Mouse (Mus musculus) liver, postnatal 0 days (tissue): ENCODE results near the gene Myct1. TPM values are rescaled to one million over a fixed set of nuclear protein-coding genes. Genes with fewer than 3 reads are reported as not detected.

Experiments used
- ATAC-seq: fragments of 200-750 bp; cut with Nextera tagmentation; 2 replicates; pipeline ENCODE4 v1.8.0; 2017; ENCODE audit warnings: mild to moderate bottlenecking, moderate library complexity
- DNase-seq: peaks from one replicate; pipeline ENCODE4 v3.0.0-alpha.2; 2016
- H3K27ac ChIP-seq: fragments of 300-500 bp; sonication (generic); 2 replicates; pipeline ENCODE4 v1.5.1; 2014; ENCODE audit warnings: antibody characterized with exemption, moderate library complexity, mild to moderate bottlenecking, low read depth
- H3K27me3 ChIP-seq: fragments of 300-500 bp; sonication (generic); 2 replicates; pipeline ENCODE4 v1.6.1; 2014; ENCODE audit warnings: low read length, control low read depth, mixed read lengths; ENCODE audit not compliant: insufficient read depth
- H3K36me3 ChIP-seq: fragments of 300-500 bp; sonication (generic); replicated peaks from 2 replicates; pipeline ENCODE4 v1.6.1; 2014; ENCODE audit warnings: mild to moderate bottlenecking, control low read depth, low read length, moderate library complexity, mixed read lengths; ENCODE audit not compliant: insufficient read depth
- H3K4me1 ChIP-seq: fragments of 300-500 bp; sonication (generic); 2 replicates; pipeline ENCODE4 v1.6.1; 2014; ENCODE audit warnings: antibody characterized with exemption, mild to moderate bottlenecking, control low read depth; ENCODE audit not compliant: insufficient read depth
- H3K4me2 ChIP-seq: fragments of 300-500 bp; sonication (generic); 2 replicates; pipeline ENCODE4 v1.6.1; 2014; ENCODE audit warnings: low read depth, mild to moderate bottlenecking, low read length, moderate library complexity, mixed read lengths
- H3K4me3 ChIP-seq: fragments of 300-500 bp; sonication (generic); 2 replicates; pipeline ENCODE4 v1.5.1; 2014; ENCODE audit warnings: low read depth, low read length
- H3K9ac ChIP-seq: fragments of 300-500 bp; sonication (generic); replicated peaks from 2 replicates; pipeline ENCODE4 v1.6.1; 2014; ENCODE audit warnings: mild to moderate bottlenecking, moderate library complexity
- H3K9me3 ChIP-seq: fragments of 300-500 bp; sonication (generic); 2 replicates; pipeline ENCODE4 v1.6.1; 2016; ENCODE audit warnings: mild to moderate bottlenecking, control low read depth, low read length, mixed read lengths
- CTCF ChIP-seq: sonication (generic); IDR thresholded peaks from 2 replicates; pipeline ENCODE4 v1.5.1; 2016; ENCODE audit warnings: antibody characterized with exemption, low read depth
- EP300 ChIP-seq: IDR thresholded peaks from 2 replicates; pipeline ENCODE4 v1.6.1; 2016; ENCODE audit warnings: antibody characterized with exemption, low read depth, mild to moderate bottlenecking
- WGBS: fragments of 180-500 bp; shearing (Covaris S2); extraction: QIAGEN DNeasy Blood & Tissue Kit; methylation state at CpG from one replicate; pipeline ENCODE4 v1.1.7; 2014; ENCODE audit not compliant: insufficient replicate concordance; 5-methylcytosine and 5-hydroxymethylcytosine counted together
- polyA plus RNA-seq: library from polyadenylated mRNA; unstranded; fragments of >200 nt; fragmentation: Nextera tagmentation; extraction: Ambion mirVana; gene quantifications from 2 replicates; pipeline ENCODE4 v1.2.1, GENCODE M21; 2015

Myct1 gene
- polyA plus RNA-seq, 1 experiment from 2014 or later, result 3.3 TPM

- Histone ChIP-seq H3K36me3 (no peaks in the 10 kb centered on the region), H3K27ac (peak within 1 kb of the TSS; percentile 58), H3K4me1 (peaks cover 3% of the 10 kb centered on the region), H3K4me2 (peak within 1 kb of the TSS; percentile 66), H3K27me3 (peaks cover 7% of the 10 kb centered on the region), H3K9me3 (no peaks in the 10 kb centered on the region), H3K4me3 (peak within 1 kb of the TSS; percentile 44), H3K9ac (peak within 1 kb of the TSS; percentile 18)
- no peak for TF ChIP-seq EP300
- TF ChIP-seq CTCF, result no peak
- DNase-seq (no peak), ATAC-seq (no peak)
- 77% methylated on average over 5 of the region's 5 CpGs for WGBS
Observed at GRCm38 (mm10) chr10:5551382-5551781, 42.2 kb upstream of the Myct1 start, which contains the start of gene Syne1. Syne1 (minus strand) TSS chr10:5551482.

- ATAC-seq (no peak), DNase-seq (no peak)
- H3K4me2 ChIP-seq, result no peak overlapping the region
- peaks cover 3% of the 10 kb centered on the region; the same call in 1 of the 2 replicates for H3K27me3 ChIP-seq
- no peak overlapping the region for H3K27ac ChIP-seq
- no peak overlapping the region for H3K4me3 ChIP-seq
- H3K36me3 ChIP-seq, result no peaks in the 10 kb centered on the region
- no peak overlapping the region for H3K9ac ChIP-seq
- 21% methylated on average over 5 of the region's 5 CpGs for WGBS
- no peaks in the 10 kb centered on the region for H3K9me3 ChIP-seq
- no peaks in the 10 kb centered on the region; the same call in 1 of the 2 replicates for H3K4me1 ChIP-seq
- TF ChIP-seq EP300 (no peak), CTCF (peak; percentile 66)
Observed at GRCm38 (mm10) chr10:5554941-5555340, 38.6 kb upstream of the Myct1 start.

GRCm38 (mm10) chr10:5558808-5559207, 34.8 kb upstream of the Myct1 start:
- H3K27ac ChIP-seq, result no peak overlapping the region
- TF ChIP-seq CTCF, result no peak
- TF ChIP-seq EP300, result no peak
- no peak overlapping the region for H3K4me3 ChIP-seq
- H3K36me3 ChIP-seq, result no peaks in the 10 kb centered on the region
- H3K9ac ChIP-seq, result no peak overlapping the region
- H3K4me2 ChIP-seq, result no peak overlapping the region
- no peaks in the 10 kb centered on the region for H3K9me3 ChIP-seq
- ATAC-seq (no peak), DNase-seq (no peak)
- no peaks in the 10 kb centered on the region for H3K27me3 ChIP-seq
- H3K4me1 ChIP-seq, result no peaks in the 10 kb centered on the region

GRCm38 (mm10) chr10:5560526-5560925, 33.0 kb upstream of the Myct1 start:
- 66% methylated on average over 4 of the region's 4 CpGs for WGBS
- no peaks in the 10 kb centered on the region for H3K27me3 ChIP-seq
- no peaks in the 10 kb centered on the region for H3K4me1 ChIP-seq
- DNase-seq (no peak), ATAC-seq (no peak)
- H3K9ac ChIP-seq, result no peak overlapping the region
- no peak overlapping the region for H3K4me3 ChIP-seq
- H3K27ac ChIP-seq, result no peak overlapping the region
- TF ChIP-seq EP300, result no peak
- no peak for TF ChIP-seq CTCF
- H3K9me3 ChIP-seq, result no peaks in the 10 kb centered on the region
- H3K36me3 ChIP-seq, result no peaks in the 10 kb centered on the region
- no peak overlapping the region for H3K4me2 ChIP-seq

GRCm38 (mm10) chr10:5561706-5562105, 31.9 kb upstream of the Myct1 start:
- ATAC-seq (no peak), DNase-seq (no peak)
- H3K36me3 ChIP-seq, result no peaks in the 10 kb centered on the region
- H3K9me3 ChIP-seq, result no peaks in the 10 kb centered on the region
- 75% methylated on average over 4 of the region's 4 CpGs for WGBS
- H3K9ac ChIP-seq, result no peak overlapping the region
- H3K4me2 ChIP-seq, result no peak overlapping the region
- TF ChIP-seq CTCF, result no peak
- no peak overlapping the region for H3K27ac ChIP-seq
- no peak overlapping the region for H3K4me3 ChIP-seq
- no peaks in the 10 kb centered on the region for H3K27me3 ChIP-seq
- no peaks in the 10 kb centered on the region for H3K4me1 ChIP-seq

- Histone ChIP-seq H3K27ac (no peak overlapping the region), H3K27me3 (no peaks in the 10 kb centered on the region), H3K4me3 (no peak overlapping the region), H3K9me3 (no peaks in the 10 kb centered on the region), H3K9ac (no peak overlapping the region), H3K4me2 (no peak overlapping the region), H3K36me3 (no peaks in the 10 kb centered on the region), H3K4me1 (no peaks in the 10 kb centered on the region)
- no peak for ATAC-seq
- DNase-seq, result no peak
- TF ChIP-seq EP300, result no peak
- TF ChIP-seq CTCF, result peak; percentile 26
- WGBS, result 82% methylated on average over 4 of the region's 4 CpGs
Observed at GRCm38 (mm10) chr10:5568991-5569390, 24.6 kb upstream of the Myct1 start.

GRCm38 (mm10) chr10:5570059-5570458, 23.5 kb upstream of the Myct1 start:
- H3K4me1 ChIP-seq, result no peaks in the 10 kb centered on the region
- no peak overlapping the region for H3K9ac ChIP-seq
- no peak overlapping the region for H3K27ac ChIP-seq
- DNase-seq, result no peak
- H3K9me3 ChIP-seq, result no peaks in the 10 kb centered on the region
- no peaks in the 10 kb centered on the region for H3K27me3 ChIP-seq
- H3K4me2 ChIP-seq, result no peak overlapping the region
- H3K36me3 ChIP-seq, result no peaks in the 10 kb centered on the region
- ATAC-seq, result peak; percentile 25
- no peak overlapping the region for H3K4me3 ChIP-seq
- 71% methylated on average over 8 of the region's 8 CpGs for WGBS
- TF ChIP-seq EP300 (no peak), CTCF (no peak)
